Mouse (Mus musculus) gonadal fat pad, adult 2 months (tissue): ENCODE measurements around the gene Tnfrsf13c. TPM values are rescaled to one million over a fixed set of nuclear protein-coding genes. Genes with fewer than 3 reads are reported as not detected.

Source experiments
- DNase-seq: peaks from one replicate; pipeline ENCODE4 v3.0.0-alpha.2; 2012; ENCODE audit warnings: low read depth
- polyA plus RNA-seq: library from polyadenylated mRNA; depleted of rRNA; stranded (reverse); fragments of >200 nt; gene quantifications from 2 replicates; pipeline ENCODE4 v1.2.3, GENCODE M21; 2012

Gene Tnfrsf13c
- polyA plus RNA-seq, 1 experiment, result 0.61 TPM

DNA sequence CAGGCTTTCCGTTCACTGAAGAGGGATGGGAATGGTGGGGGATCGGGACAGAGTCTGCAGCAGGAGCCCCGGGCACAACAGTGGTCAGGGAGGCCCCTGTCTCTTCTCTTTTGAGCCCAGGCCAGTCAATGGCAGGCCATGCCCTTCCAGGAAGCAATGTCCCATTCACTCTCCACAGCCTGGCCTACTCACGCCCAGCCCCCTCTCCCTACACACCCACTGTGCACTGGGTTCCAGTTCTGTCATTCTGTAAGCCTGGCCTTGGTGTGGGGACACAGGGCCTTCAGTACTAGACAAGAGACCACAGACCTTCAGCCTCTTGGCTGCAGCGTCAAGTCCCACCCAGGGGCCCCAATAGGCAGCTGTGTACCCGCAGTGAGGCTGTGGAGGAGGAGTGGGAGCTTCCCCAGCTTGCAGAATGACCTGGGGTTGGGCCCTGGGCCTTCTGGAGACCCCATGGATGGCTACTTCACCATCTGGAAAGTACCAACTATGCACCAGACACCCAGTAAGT, 6.0 kb upstream of the Tnfrsf13c start:
- no peak for DNase-seq

DNA sequence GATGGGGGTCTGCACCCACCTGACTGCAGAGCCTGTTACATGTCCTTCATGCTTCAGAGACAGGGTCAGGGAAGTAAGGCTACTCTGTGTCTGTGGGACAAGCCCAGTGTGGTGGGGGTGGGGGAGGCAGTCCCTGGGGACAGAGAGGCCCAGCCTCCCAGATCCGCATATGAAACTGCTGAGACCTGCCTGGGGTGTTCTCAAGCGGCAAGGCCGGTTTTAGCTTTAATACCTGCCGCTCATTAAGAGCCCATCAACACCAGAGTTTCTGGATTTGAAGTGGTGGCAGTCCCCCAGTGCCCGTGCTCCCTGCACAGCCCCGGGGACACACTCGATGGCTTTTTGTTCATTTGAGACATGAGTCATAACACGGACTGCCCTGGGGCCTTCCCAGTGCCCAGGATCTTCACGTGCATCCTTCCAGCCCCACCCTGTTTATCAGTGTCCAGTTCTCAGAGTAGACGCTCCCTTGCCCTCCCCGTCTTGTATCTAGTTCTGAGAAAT, 5.4 kb upstream of the Tnfrsf13c start:
- DNase-seq, result no peak

DNA sequence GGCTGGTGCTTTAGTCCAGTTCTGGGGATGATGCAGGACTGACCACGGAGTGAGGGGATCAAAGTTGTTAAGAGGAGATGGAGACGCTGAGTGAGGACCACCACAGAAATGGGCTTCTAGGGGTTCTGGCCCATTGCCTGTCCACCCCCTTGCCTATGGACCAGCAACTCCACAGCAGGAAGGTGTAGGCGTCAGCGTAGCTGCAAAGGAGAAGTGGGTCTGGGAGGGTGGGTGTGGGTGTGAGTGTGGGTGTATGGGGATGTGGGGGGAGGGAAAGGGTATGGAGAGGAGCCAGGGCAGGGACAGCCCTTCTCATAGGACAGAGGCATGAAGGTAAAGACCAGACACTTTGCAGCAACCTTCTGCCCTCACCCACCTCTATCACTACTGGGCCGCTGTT, 1.6 kb upstream of the Tnfrsf13c start:
- no peak for DNase-seq

DNA sequence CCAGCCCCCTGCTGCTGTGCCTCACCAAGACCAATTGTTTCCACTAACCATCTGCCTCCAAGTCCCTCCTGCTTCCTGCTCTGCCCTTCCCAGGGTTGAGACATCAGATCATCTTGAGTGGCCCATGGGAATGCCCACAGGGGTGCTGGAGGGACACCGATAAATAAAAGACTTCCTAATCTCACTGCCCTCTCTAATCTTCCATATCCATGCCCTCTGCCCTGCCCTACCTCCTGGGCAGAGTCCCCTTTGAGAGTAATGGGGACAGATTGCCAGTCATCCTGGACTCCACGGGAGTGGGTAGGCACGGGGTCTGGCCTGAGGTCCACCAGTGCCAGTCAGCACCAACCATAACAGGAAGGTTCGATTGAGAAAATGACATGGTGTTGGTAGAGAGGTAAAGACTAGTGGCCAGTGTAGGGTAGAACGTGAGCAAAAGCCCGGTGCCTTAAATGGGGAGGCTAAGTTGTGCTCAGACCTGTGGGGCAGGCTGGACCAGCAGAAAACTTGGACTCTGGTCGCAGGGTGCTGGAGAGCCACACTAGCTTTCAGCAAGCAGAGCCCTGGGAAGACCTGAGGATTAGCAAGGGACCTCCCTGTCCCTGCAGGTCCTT, 540 bp upstream of the Tnfrsf13c start:
- no peak for DNase-seq

DNA sequence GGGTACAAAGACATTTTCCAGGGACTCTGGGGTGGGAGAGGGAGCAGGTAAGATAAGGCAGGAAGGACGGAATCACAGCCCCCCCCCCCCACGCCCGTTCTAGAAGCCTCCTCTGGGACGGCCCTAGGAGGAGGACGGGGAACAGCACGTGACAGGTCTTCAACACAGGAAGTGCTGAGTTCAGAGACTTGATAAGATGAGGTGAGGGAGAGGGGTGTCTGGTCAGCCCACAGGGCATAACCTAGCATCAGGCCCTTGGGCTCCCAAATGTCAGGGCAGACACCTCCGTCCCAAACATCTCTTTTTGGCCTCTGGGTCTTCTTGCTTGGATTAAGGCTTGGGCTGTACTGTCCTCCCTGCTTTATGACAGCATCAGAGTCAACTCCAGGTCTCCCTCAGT, 918 bp downstream of the Tnfrsf13c start:
- DNase-seq, result no peak

DNA sequence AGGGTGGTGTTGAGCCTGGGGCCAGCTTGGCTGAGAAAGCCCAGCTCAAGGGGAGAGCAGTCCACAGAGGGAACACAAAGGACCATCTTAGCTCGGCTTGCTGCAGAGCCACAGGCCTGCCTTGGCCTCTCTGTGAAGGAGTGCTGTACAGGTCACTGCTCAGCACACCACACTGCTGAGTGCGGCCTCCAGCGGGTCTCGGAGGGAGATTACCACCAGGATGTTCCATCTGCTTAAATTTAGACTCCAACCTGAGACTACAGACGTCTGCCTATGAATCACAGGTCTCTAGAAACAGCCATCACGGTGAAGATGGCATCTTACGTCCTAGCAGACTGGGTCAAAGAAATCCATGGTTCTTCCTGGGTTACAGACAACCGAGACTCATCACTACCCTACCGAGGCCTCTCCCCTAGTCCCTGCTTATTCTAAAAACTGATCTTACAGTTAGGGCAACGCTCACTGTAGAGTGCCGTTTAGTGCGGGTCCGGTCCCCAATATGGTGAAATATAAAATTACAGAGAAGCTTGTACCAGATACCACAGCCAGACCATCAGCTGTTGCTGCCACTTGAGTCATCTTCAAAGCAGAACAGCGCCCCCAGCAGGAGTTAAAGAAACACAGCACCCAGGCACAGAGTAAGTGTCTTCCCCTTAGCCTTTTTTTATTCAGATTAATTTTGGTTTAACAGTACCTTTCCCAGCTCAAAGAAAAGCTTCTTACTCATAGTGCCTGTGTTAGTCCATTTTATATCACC, 2.9 kb downstream of the Tnfrsf13c start:
- DNase-seq, result no peak

DNA sequence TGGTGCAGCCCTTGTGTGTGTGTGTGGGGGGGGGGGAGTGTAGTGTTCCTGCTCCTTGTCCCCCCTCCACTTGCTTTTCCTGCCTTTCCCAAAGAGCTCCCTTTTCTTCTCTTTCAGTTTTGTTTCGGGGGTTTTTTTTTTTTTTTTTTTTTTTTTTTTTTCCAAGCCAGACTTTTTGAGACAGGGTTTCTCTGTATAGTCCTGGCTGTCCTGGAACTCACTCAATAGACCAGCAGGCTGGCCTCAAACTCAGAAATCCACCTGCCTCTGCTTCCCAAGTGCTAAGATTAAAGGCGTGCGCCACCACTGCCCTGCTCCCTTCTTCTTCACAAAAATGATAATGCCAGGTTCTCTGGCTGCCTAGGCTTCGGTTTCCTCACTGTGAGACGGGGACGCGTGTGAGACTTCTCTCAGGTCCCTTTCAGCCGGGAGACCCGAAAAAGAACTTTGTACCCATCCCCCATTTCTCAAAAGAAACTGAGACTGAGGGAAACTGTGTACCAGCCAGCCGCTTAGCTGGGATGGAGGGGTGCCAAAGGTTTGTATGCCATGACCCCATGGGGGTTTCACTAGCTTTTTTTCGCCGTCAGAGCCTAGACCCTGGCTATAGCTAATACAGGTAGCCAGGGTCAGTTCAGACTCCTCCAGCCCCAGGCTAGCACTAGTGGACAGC, 4.0 kb downstream of the Tnfrsf13c start:
- DNase-seq, result no peak

DNA sequence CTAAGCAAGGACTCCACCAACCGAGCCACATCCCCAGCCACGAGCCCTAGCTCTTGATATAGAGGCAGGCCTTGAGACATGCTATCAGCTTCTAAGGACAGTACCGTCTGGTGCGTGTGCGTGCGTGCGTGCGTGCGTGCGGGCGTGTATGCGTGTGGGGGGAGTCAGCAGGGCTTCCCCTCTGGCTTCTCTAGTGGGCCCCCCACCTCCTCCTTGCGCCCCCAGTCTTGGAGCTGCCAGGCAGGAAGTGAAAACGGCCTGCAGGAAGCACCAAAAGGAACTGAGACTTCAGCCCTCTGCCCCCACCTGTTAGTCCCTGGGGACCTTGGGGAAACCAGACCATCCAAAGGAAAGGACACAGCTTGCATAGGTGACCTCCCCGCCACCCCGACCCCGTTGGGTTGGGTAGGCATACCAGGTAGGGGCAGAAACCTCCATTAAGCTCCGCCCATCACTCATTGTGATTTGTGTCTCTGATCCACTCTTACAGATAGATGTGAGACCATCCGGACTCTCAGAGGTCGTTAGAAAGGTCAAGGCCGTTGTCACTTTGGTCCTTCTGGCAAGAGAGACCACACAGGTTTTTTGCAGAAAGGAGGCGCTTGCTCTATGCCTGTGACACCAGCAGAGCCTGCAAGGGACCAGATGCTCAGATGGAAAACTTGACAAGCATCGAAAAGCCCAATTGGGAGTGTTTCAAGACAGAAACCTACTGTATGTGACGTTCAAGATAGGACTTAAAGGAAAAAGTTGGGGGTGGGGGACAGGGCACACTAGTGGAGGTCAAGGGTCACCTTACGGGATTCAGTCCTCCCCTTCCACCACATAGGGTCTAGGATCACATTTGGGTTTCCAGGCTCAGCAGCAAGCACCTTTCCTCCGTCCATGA, 5.1 kb downstream of the Tnfrsf13c start:
- no peak for DNase-seq

DNA sequence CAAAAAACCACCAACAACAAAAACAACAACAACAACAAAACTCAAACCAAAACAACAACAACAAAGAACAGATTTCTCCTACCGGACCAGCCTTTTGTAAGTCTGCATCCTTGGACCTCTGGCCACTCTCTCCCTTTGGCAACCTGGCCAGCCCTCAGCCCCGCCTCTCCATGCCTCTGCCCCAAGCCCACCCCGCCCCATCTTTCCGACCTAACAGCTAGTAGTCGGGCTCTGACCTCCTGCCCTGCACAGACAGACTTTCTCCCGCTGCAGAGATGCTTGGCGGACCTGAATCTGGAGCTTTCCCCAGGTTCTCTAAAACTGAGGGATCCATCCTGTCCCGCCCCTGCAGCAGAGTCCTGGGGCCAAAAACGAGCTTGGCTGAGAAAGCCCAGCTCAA, 6.2 kb downstream of the Tnfrsf13c start:
- DNase-seq, result no peak

DNA sequence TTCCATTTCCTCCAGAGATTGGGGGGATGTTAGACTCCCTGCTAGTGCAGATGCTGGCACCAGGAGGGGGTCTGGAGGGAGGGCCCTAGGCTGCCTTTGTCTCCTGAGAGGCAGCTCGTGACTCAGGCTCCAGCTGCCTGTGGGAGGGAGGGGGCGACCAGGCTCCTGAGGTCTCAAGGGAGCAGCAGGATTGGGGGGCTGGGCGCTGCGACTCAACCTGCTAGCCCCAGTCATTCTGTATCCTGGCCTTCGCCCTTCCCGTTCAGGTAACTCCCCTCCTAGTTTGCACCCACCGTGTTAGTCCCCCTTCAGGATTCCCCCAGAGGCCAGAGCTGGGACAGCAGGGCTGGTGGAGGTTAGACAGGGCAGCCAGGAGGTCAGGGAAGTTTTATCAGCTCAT, 7.1 kb downstream of the Tnfrsf13c start:
- DNase-seq, result no peak

DNA sequence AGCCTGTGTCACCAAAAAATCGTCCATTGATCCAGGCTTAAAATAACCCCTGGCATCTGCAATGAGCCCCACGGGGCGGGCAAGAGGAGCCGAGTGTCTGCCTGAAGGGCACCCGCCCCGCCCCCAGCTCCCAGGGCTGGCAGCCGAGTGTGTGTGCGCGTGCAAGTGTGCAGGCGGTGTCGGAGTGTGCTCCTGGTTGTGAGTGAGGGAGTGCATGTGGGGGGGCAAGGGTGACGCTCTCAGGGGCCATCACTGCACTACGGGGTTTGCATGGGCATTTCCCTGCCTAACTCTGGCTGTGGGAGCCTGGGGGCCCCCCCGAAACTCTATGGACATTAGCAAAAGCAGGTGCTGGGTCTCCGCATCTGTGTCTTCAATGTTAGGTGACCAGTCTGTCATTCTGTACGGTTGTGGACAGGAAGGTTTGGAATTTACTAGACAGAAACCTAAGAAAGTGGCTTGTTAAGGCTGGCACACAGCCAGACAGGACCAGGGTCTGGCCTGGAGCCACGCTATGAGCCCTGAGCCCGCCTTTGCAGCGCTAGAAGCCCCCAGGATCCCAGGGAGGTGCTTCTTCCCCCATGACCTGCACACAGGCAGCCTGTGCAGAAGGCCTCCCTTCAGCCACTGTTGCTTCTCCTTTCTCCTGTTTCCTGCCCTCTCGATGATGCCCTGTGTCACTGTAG, 7.9 kb downstream of the Tnfrsf13c start:
- DNase-seq, result no peak

DNA sequence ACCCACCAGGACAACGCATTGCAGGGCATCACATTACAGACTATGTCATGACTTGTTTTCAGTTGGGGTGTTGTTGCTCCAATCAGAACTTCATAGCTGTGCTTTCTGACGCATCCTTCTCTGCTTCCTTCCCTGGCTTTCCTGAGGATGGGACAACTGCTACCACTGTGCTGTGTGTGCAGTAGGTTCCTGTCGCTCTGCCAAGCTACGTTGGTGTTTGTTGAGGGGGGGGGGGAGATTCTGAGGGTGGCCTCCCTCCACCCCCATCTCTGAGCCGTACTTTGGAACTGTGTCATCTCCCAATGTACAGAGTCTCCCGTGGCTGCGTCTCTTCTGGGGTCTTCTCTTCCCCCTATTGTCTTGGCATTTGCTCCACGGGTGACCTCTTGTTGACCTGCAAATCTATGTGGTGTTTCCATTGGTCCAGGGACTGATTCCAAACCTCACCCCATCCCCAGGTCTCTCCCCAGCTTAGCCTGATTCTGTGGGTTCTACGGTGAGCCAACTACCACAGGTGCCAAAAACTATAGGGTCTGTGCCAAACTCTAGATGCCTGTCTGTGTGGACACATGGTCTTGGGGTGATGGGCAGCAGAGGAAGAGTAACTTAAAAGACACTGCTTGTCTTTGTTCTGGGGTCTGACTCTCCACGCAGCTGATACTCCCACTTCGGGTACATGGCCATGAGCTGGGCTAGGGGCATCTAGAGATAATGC, 8.7 kb downstream of the Tnfrsf13c start:
- DNase-seq, result no peak

DNA sequence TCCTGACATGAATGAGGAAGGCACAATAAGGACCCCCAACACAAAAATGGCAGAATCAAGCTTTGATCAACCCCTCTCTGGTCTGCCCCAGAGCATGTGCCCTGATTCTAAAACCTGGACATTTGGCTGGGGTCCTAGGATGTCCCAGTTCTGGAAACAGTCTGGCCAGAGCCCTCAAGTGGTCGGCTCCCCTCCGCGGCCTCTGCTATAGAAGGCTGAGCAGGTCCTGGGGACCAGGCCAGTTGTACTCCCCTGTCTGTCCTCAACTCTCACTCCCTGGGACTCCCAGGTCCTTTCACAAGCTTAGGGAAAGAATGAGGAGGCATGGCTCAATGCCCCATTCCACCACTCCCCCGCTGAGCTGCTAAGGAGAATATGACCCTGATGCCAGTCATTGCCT, 10.9 kb downstream of the Tnfrsf13c start:
- no peak for DNase-seq

DNA sequence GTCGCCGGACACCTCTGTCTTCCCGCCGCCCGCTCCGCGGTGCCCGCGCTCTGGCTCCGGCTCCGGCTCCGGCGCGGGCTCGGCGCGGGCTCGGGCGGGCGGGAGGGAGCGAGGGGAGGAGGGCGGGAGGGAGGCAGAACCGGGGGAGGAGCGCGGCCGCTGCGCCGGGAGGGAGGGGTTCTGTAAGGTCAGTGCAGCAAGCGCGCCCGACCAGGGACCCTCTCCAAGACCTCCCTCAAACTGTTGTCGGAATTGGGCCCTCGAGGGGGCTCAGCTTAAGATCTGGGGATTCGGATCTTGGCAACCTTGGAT, 11.5 kb downstream of the Tnfrsf13c start, which contains the start of gene Shisa8:
Gene Shisa8, minus strand, starts transcription at position 64 of the 312 bp plus-strand sequence.
- no peak for DNase-seq

DNA sequence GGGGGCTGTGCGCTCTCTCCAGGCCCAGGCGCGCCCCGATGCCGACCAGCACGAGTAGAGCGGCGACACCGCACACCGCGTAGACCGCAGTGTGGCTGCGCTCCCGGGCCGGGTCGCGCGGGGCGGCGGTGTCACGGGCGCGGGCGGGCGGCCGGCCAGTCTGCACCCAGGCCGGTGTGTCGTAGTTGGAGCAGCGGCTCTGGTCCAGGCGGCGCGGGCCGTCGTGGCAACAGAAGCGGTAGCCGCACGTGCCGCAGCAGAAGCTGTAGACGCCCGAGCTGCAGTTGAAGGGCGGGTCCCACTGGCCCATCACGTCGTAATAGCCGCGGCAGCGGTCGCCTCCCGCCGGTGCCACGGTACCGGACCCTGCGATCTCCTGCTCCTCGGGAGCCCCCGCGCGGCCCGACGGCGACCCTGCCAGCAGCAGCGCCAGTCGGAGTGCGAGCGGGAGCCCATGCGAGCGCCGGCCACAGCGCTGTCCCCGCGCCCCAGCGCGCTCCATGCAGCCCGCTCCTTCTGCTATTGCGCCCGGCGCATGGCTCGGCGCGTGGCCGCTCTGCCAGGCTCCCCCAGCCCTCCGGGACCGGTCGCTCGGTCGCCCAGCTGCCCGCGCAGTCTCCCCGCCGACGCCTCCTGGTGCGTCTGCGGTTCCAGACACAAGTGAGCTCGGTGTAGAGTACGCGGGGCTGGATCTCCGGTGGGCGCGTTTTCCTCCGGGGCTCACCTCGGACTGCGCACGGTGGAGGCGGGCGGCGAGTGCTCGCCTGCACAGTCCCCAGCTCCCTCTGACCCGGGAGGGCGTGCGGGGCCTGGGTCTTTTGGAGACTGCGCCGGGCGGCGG, 12.0 kb downstream of the Tnfrsf13c start:
- DNase-seq, result no peak

DNA sequence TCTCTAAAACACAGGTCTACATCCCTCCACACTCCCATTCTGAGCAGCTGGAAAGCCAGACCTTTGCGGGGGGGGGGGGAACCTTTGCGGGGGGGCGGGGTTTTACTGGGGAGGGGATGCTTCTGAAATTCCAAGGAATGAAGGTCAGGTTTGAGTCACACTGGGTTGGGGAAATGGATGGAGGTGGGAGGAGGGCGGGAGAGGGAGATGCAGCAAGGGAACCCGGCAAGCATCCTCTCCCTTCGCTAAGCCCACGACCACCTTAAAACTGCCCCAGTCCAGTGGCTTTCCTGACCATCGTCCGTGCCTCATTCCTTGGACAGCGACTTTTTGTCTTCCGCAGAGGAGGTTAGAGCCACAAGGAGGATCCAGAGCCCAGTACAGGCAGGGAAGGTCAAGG, 12.9 kb downstream of the Tnfrsf13c start:
- DNase-seq, result no peak

DNA sequence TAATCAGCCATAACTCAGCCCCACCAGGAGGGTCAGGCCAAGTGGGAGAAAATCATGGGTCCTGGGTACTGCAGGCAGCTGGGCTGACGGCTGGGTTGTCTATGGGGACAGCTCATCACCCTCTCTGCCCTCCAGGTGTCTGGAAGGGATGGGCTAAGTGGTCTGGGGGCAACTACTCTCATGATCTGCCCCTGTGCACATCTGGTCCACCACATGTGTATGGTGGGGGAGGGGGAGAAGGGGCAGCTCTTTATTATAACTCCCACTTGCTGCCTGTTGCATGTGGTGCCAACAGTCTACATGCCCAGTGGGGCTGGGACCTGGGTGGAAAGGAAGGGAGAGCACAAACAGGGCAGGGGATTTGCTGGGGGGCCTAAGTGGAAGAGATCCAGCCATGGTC, 13.4 kb downstream of the Tnfrsf13c start:
- no peak for DNase-seq

DNA sequence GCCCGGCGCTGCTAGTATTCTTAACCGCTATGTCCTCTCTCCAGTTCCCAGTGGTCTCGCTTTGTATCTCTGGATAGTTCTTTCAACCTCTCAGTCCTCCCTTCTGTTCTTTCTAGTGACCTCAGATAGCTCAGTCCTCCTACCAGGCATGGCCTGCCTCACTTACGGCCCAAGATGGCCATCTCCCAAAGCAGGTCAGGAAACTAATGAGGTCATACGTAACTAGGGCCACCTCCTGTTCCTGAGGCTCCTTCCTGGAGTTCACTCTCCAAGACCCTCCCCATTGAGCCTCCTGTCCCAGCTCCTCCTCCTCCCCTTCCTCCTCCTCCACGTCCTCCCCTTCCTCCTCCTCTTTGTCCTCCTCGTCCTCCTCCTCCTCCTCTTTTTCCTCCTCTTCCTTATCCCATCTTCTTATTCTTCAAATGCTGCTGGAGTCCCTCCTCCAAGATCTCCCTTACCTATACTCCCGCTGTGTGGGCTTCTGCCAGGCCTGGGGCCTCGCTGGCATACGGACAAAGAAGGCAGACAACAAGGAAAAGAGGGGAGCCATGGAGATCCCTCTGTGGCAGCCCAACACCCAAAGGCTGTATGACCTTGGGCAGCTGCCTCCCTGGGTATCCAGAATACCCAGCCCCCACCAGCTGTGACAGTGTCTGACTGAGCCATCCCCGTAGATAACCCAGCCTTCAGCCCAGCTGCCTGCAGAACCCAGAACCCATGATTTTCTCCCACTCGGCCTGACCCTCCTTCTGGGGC, 14.7 kb downstream of the Tnfrsf13c start:
- DNase-seq, result no peak

DNA sequence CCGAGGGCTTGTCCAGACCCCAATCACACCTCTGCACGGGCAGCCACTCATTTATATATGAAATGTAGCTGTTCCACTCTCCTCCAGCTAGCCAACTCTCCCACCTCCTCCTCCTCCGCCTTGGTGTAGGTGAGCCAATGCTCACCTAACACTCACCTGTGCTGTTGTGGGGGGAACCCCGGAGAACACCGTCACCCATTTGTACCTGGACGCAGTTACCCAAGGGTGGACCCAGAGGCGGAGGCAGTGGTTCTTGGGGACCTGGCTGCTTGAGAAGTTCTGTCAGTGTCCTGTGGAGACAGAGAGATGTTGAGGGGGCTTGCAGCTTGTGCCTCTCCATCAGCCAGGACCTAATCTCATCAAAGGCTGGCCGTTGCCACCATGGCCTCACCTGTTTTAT, 15.9 kb downstream of the Tnfrsf13c start:
- DNase-seq, result no peak
